Mouse (Mus musculus) CD4-positive helper T cell, adult 2 months (primary cell): ENCODE measurements around the gene Rtbdn.
"Not testable (repeated sequence)": the region's sequence is repeated elsewhere in the genome, so short reads cannot be mapped to it uniquely, and the experiment has no call there.

Experiments
- DNase-seq: peaks from one replicate; pipeline ENCODE4 v3.0.0-alpha.2; 2012; ENCODE audit warnings: low read depth, missing footprints, low spot score

The Rtbdn gene

DNA sequence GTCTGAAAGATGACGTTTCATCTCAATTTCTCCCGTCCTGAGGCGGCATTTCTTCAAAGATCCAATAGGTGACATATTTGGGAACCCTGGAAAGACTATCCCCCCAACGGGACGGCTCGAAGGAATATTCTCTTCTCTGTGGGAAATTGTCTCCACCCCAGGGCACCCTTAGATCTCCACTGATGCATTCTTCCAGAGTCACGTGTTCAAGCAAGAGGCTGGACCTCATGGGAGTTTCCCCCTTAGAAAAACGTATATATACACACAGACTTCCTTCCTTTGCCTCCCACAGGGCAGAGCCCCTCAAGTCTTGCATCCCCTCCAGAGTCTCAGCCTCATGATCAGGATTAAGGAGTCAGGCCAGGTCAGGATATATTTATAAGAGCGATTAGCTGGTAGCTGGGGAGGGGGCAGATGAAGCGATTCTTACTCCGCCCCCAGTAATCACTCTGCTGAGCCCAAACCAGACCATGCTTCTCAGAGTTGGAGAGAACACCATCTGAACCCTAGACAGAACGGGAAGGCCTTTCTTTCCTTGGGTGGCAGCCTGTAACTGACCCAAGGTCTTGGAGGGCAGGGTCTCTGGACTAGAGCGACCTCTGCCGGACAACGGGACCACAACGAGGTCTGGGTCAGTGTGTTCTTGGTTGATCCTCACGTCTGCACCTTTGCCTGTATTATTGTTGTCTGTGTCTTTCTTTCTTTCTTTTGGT is at the start of gene Rtbdn:
Gene Rtbdn, plus strand, starts transcription at position 464 of the 713 bp plus-strand sequence.
- no peak for DNase-seq

DNA sequence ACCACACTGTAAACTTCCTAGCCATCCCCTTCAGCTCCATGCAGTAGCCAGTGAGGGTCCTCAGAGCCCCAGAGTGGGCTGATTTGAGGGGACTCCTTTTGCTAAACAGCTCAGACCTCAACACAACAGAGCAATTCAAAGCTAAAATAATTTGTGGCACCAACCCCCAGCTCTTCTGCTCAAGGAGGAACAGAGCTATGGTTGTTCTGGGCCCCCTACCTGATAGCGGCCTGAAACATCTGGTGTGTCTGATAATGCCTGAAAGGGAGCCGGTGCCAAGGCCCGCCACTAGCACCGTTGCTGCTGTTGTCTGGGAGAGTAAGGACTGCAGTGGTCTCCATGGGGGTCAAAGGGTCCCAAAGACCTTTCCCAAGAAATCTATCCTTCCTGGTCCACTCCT is 45.7 kb upstream of the Rtbdn start:
- no peak for DNase-seq

DNA sequence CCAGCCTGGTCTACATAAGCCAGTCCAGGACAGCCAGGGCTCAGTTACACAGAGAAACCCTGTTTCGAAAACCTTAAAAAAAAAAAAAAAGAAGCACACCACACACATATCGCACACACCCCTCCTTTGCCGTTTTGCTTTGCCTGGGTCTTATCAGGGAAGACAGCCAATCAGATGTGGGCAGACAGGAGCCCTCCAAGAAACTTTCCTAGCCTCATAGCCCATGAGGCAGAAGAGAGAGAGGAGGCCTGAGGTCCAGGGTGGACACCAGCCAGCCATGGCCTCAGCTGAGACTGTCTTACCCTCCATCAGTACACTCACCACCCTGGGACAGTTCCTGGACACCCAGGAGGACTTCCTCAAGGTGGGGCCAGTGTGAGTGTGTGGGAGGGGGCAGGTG is 45.0 kb upstream of the Rtbdn start, which contains the start of gene Klf1:
Gene Klf1, plus strand, starts transcription at position 177 of the 400 bp plus-strand sequence.
- DNase-seq = no peak

DNA sequence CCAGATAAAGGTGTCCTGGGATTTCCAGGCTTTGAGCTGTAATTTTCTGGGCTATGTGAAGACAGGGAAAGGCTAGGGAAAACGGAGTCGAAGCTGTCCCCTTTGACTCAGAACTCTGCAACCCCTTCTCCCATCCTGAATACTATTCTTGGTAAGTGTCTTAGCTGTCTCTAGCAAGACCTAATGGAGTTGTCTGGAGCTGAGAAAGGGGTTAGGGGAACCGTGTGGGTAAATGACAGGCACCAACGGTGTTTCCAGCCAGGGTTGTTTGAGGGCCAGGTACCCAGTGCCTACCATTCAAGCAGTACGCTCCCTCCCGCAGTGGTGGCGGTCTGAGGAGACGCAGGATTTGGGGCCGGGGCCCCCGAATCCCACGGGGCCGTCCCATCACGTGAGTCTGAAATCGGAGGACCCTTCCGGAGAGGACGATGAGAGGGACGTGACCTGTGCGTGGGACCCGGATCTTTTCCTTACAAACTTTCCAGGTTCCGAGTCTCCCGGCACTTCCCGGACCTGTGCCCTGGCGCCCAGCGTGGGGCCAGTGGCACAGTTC is 44.3 kb upstream of the Rtbdn start:
- DNase-seq = no peak

DNA sequence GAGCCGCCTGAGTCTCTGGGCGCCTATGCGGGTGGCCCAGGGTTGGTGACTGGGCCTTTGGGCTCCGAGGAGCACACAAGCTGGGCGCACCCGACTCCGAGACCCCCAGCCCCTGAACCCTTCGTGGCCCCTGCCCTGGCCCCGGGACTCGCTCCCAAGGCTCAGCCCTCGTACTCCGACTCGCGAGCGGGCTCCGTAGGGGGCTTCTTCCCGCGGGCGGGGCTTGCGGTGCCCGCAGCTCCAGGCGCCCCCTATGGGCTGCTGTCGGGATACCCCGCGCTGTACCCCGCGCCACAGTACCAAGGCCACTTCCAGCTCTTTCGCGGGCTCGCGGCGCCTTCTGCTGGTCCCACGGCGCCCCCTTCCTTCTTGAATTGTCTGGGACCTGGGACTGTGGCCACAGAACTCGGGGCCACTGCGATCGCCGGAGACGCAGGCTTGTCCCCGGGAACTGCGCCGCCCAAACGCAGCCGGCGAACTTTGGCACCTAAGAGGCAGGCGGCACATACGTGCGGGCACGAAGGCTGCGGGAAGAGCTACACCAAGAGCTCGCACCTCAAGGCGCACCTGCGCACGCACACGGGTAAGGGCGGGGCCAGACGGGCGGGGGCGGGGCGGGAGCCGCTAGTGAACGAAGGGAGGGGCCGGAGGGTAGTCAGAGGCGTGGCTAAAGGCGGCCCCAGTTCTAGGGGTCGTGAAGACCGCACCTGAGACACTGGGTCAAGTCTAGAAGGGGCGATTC is 43.7 kb upstream of the Rtbdn start:
- peak; percentile 91 for DNase-seq

DNA sequence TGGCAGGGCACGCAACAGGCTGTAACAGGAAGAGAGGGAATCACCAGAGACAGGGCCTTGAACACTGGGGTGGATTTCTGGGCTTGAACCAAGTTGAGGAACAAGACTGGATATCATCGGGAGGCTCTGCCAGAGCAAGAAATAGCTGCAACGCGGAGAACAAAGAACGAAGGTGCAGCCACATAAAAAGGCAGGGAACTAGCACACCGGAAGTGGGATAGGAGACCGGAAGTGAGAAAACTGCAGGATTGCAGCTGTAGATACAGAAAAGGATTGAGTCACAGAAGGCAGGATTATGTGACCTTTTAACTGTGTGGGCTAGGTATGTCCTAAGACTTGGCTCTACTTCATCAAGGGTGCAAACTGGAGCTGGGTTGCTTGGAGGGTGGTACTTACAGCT is 42.4 kb upstream of the Rtbdn start:
- no peak for DNase-seq

DNA sequence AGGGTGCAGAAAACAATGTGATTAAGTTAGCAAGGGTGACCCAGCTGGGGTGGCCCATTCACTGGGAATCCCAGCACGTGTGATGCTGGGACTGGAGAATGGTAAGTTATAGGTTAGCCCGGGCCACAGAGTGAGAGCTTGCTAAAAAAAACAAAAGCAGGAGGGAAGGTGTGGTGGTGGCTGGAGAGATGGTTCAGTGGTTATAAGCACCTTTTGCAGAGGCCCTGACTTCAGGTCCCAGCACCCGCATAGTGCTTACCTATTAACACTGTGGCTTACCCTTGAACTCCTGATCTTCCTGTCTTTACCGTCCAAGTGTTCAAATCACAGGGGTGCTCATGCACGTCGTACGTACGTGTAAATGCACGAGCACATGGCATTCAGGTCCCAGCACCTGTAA is 39.8 kb upstream of the Rtbdn start:
- DNase-seq = no peak

DNA sequence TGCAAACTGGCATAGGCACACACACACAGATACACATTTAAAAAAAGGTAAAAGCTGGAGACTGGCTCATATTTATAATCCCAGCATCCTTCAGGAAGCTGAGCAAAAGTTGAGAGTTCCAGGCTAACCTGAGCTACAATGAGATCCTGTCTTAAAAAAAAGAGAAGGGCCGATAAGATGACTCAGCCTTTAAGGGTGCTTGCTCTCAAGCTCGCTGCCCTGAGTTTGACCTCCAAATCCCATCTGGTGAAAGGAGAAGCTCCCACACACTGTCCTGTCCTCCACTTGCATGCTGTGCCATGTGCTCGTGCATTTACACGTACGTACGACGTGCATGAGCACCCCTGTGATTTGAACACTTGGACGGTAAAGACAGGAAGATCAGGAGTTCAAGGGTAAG is 39.3 kb upstream of the Rtbdn start:
- no peak for DNase-seq

DNA sequence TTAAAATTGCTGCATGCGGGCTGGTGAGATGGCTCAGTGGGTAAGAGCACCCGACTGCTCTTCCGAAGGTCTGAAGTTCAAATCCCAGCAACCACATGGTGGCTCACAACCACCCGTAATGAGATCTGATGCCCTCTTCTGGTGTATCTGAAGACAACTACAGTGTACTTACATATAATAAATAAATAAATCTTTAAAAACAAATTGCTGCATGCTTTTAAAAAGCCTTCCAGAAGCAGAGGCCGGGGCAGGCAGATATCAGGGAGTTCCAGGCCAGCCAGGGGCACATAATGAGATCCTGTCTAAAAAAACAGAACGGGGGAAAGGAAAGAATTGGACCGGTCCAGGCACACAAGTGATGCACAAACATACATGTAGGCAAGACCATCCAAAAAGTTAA is 38.8 kb upstream of the Rtbdn start:
- DNase-seq = not testable (repeated sequence)

DNA sequence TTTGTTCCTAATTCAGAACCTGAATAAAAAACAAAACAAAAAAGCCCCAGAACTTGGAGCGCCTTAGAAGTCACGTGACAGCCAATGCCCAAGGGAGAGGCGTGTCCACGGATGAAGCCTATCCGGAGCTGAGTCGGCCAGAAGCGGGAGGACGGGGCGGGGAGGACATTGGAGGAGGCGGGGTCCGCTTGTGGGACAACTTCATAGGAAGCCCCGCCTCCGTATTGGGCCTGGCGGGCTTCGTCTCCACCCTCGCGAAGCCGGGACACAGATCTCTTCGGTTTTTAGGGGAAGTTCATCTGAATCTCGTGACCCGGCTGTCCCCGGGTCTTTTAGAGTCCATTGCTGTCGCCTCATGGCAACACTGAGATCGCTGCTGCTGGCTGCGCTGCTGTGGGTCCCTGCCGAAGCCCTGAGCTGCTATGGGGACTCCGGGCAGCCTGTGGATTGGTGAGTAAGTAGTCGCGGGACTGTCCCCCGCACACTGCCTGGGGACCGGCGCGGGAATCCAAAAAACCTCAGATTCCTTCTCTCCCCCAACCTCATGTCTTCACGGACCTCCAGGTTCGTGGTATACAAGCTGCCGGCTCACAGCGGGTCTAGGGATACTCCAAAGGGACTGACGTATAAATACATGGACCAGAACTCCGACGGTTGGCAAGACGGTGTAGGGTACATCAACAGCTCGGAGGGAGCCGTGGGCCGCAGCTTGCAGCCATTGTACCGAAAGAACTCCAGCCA is 38.2 kb upstream of the Rtbdn start, which contains the start of gene Dnase2a:
Gene Dnase2a, plus strand, starts transcription at position 140 of the 741 bp plus-strand sequence.
- DNase-seq = peak; percentile 95

DNA sequence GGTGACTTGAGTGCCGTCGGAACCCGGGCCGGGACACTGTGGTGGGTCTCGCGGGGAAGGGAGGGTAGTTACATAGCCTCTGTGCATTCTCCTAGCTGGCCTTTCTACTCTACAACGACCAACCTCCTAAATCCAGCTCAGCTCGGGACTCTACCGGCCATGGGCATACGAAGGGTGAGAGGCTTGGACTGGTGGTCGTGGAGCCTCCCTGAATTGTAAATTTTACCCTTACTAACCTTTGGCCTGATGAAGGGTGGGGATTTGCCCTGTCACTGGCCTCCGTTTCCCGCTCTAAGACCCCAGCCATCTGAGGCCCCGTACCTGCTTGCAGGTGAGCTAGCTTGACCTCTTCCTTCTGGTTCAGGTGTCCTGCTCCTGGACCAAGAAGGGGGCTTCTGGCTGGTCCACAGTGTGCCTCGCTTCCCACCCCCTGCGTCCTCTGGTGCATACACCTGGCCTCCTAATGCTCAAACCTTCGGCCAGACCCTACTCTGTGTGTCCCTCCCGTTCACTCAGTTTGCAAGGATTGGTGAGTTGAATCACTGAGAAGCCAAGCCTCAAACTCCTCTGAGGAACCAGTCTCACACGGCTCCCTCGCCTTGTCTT is 37.5 kb upstream of the Rtbdn start:
- no peak for DNase-seq

DNA sequence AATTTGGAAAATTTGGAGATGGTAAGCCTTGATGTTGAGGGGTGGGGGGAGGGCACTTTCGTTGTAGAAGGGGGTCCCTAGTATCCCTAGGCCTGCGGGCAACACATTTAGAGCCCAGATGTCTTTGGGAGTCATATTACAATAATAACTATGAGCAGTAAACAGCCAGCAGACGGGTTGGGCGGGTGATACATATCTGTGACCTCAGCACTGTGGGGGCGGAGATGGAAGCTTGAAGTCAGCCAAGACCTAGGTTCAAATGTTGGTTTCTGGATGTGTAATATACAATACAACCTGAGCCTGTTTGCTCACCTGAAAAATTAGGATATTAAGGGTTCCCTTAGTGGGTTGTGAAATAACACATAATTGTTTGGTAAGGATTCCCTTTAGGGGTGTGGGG is 36.8 kb upstream of the Rtbdn start:
- peak; percentile 49 for DNase-seq

DNA sequence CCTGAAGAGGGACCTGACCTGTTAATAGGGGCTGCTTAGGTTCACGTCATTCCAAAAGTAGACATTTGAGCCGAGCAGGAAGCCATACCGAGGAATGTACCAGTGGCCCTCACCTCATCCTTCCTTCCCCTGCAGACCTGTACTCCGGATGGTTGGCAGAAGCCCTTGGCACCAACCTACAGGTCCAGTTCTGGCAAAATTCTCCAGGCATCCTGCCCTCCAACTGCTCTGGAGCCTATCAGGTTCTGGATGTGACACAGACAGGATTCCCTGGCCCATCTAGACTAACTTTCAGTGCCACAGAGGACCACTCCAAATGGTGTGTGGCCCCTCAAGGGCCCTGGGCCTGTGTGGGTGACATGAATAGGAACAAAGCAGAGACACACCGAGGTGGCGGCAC is 36.2 kb upstream of the Rtbdn start:
- DNase-seq = no peak

DNA sequence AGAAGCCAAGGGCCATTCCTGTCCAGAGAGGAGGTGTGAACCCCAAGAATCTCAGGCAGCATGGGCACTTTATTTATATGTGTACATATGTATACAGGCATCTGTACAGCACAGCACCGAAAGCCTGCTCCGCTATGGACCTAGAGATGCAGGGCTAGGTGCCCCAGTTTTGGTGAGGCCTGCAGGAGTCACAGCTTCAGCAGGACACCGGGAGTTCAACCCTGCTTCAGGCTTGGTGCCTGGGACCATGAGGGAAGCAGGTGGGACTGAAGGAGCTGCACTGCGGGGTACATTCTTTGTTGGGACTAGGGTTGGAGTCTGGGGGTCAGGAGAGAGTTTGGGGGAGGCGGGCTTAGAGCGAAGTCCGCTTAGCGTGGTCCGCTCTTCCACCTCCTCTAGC is 34.9 kb upstream of the Rtbdn start:
- no peak for DNase-seq

DNA sequence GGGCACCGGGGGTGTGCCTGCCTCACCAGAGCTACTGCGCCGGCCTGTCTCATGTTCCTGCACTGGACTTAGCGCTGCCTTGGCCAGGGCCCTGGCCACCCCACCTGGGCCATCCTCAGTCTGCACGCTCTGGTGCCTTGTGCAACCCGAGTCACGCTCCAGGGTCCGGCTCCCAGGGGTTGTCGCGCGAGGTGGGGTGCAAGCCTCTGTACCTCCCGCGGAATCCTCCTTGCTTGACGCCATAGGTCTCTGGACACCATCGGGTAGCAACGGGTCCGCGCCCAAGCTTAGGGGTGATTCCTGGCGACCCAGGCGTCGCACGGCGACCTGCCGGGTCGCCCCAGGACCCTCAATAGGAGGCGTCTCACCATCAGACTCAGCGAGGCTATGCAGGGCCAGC is 34.4 kb upstream of the Rtbdn start:
- no peak for DNase-seq

DNA sequence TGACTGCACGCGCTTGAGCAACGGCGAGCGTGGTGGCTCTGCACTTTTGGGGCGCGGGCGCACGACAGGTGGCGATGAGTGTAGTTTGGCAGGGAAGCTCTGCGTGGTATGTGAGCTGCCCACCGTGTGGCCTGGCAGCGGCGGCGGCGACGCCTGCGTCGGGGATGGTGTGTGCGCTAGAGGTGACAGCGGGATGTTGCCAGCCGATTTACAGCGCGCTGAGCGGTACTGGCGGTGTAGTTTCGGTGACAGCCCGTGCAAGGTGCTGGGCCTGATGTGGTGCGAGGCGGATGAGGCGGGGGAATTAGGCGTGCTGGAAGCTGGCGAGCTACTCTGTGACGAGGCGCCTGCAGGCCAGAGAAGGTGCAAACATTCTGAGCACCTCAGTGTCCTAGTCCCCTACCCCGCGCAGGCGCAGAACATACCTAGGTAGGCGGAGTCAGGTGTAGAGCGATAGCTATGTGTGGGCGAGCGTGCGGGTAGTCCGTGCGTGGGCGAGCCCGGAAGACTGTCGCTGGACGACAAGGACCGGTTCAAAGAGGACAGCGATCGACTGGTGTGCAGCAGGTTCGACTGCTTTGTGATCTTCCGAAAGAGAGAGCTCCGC is 33.8 kb upstream of the Rtbdn start:
- peak; percentile 94 for DNase-seq

DNA sequence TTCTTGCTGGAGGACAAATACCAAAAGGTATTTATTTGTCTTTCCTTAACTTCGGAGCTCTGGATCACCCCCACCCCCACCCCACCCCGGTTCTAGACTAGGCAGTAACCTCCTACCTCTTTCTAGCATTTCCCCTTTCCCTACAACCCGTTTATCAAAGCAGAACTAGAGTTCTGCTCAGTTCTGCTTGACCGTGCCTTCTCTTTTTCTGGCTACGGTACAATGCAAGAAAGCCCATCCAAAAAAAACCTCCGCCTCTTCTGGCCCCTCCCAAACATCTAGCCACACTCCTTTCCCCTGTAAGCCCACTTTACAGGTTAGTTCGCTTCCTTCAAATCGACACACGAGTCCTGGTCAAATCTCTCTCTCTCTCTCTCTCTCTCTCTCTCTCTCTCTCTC is 33.3 kb upstream of the Rtbdn start:
- no peak for DNase-seq

DNA sequence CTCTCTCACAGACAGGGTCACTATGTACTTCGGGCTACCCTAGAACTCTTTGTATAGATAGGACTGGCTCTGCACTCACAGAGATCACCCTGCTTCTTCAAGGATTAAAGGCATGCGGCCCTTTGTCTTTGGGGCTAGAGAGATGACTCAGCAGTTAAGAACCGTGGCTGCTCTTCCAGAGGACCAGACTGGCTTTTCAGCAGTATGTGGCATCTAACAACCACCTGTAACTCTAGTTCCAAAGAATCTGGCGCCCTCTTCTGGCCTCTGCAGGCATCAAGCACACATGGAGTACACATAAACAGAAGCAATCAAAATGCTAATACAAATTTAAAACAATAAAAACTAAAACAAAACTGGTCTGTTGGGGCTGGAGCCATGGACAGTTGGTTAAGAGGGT is 32.8 kb upstream of the Rtbdn start:
- DNase-seq = peak; percentile 71

DNA sequence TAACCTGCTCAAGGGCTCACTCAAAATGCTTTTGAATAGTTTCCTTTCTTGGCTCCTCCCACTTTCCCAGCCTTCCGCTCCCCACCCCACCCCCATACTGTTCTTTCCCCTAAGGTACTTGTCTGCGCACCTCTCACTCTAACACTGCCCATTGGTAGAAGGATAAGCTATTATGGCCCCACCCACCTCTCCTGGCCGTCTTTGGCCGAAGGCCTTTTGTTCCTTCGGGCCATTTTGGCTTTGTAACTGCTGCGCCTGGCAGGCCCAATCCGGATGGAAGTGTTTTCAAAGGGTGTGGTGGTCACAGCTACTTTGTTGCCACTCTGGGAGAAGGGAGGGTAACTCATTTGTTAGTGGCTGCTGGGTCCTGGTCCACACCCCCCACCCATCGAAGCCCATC is 31.5 kb upstream of the Rtbdn start:
- DNase-seq = no peak

DNA sequence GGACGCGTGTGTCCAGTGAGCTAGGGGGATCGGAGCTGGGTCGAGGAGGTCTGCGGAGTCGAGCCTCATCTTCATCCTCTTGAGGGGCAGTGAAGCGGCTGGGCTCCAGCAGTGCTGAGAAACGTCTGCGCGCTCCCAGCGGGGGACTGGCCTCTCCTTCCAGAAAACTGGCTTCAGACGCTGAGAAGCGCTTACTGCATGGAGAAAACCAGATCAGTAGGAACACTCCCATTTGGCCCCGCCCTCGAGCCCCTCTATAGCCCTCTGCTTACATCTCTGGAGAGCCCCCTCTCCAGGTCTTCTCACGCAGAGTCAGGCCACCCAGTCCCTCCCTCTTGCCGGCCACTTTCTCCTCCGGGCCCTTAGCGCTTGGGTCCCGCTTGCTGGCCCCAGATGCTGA is 29.0 kb upstream of the Rtbdn start:
- no peak for DNase-seq

DNA sequence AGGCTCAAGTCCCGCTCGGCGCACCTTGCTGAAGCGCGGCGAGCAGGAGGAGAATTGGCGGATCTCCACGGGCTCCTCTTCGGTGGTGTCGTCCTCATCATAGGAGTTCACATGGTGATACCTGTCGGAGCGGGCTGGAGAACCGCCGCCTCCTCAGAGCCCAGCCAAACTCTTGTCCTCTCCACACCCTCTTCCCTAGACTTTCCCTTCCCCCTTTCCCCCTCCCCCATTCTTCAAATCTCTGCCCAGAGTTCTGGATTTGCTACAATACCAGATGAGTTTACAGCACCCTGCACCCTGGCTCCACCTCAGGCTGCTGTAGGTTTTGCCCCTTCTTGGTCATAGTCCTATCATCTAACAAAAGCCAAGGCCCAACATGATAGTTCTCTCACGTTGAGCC is 28.1 kb upstream of the Rtbdn start:
- DNase-seq = no peak
